Mouse (Mus musculus) liver, adult (tissue): Measurements from ENCODE around the gene Shroom3.

Source experiments
- GATA4 ChIP-seq: IDR thresholded peaks from 2 replicates; pipeline ENCODE4 v1.6.1; 2014; ENCODE audit warnings: mild to moderate bottlenecking, low read length; ENCODE audit not compliant: insufficient replicate concordance

Gene Shroom3

DNA sequence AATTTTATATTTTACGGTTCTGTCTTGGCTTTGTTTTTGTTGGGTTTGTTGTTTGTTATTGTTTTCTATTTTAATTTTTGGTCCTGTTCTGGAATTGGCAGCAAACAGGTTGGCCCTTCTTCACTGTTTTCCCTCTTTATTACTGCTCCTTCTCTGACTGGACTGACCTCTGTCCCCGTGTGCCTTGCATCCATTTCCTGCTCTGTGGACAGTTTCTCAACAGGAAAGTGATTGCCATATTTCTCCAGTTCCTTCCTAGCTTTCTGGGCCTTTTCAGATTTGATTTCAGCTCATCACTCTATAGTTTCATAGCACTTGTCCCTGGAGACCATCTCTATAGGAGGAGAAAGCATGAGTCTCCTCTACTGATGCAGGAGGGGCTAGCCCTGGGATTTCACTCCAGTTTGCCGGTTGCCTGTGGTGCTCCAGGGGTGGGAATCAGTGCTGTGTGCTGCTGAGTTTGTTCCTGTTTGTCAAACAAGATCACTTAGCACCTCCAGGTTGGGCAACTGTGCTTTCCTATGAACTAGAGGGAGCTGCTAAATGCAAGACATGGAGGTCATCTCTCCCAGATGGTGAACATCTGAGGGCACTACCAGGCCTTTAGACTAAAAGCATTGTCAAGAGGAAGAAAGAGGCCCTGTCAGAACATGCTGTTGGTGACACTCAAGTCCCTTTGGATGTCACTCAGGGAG is 34.6 kb downstream of the Shroom3 start:
- no peak for TF ChIP-seq GATA4

DNA sequence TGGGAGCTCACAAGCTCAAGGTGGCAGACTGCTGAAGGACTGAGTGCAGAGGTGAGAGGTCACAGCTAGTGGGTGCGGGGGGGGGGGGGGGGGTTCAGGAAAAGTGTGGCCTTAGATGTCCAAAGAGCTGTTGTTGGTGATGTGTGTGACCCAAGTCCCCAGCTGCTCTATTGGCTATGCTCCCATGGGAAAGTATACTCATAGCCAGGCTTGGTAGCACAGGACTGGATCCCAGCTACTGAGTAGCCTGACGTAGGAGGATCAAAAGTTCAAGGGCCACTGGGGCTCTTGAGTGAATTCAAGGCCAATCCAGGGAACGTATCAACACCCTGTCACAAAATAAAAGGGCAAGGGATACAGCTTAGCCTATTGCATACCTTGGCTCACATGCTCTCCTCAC is 35.6 kb downstream of the Shroom3 start:
- TF ChIP-seq GATA4, result no peak

DNA sequence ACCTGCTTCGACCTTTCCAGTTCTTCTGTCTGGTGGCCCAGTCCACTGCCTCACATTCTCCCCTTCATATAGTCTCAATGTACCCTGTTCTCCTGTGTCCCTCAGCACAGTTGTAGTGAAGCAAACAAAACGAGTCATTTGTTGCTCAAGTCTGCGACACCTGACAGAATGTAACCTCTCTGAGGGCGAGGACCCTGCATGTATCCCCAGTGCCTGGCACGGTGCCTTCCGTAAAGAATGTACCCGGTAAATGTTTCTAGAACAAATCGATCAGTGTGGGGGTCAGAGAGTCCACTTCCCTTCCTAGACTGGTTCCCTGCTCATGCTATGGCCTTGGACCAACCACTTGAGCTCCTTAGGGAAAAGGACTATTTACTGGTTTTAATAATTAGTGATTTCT is 38.4 kb downstream of the Shroom3 start:
- TF ChIP-seq GATA4, result no peak

DNA sequence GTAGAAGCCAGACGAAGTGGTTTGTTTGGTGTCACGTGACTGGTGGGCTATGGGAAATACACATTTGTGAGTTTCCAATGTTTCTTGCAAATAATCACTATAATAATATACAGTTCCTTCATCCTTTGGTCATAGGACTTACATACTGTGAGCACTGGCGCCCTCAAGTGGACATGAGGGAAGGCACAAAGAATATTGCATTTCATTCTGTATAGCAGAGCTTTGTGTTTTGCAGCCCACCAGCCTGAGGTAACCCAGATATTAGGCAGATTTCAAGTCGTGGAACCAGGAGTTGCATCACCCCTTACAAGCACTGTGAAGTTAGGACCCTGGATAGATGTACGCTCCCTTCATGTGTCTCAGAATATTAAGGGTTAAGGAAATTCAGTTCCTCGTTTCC is 42.7 kb downstream of the Shroom3 start:
- TF ChIP-seq GATA4, result no peak

DNA sequence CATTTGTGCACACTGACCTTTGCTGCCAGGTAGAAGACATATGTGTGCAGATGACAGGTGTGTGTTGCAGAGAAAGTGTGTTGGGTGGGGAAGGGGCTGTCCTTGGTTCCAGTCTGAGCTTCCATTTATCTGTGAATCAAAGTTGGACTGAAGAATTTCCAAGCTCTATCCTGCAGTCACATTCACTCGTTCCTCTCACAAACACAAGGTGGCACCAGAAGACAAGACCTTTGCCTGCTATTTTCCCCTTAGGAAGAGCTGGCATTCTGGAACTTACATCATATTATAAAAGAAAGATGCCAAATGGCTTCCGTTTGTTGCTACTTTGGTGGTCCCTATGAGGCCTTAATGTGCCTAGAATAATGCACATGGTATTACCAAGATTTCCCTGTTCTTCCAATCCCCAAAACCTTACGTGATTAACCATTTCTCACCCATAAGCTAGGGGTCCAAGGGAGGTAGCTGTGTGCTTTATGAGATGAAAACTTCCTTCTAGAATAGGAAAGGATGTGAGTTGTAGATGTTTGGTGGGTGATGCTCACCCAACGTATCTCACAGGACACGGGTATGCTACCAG is 45.1 kb downstream of the Shroom3 start:
- TF ChIP-seq GATA4, result no peak

DNA sequence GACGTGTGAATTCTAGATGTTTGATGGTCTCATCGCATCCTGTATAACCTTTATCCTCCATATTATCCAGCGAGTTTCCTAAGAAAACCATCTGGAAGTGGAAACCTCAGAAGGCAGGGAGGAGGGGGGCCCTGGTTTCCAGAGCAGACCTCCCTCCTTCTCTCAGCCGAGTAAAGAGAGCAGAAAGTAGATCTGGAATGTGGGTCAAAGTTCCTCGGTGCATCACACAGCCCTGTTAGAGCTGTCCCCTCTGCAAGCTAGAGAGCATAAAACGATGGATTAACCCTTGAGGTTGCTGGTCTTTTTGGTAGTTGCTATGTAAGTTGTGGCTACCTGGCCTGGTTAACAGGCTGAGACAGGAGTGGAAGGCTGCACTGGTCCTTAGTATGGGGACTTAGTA is 46.0 kb downstream of the Shroom3 start:
- no peak for TF ChIP-seq GATA4

DNA sequence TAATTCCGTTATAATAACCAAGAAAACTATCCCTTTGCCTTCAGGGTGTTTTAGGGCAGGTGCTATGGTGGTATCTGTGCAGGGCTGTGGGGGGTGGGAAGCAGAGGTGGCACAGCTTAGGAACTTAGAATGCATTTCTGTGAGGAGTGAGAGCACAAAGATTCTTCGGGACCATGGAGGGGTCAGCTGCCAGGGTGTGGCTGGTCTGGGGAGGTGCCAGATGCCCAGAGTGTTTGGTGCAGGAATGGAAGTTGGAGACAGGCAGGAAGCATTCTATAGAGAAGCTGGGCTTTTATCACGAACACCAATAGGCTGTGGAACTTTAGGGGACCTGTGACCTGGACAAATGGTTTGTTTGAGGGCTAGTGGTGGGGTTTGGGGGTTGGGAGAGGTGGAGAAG is 58.6 kb downstream of the Shroom3 start:
- TF ChIP-seq GATA4, result no peak

DNA sequence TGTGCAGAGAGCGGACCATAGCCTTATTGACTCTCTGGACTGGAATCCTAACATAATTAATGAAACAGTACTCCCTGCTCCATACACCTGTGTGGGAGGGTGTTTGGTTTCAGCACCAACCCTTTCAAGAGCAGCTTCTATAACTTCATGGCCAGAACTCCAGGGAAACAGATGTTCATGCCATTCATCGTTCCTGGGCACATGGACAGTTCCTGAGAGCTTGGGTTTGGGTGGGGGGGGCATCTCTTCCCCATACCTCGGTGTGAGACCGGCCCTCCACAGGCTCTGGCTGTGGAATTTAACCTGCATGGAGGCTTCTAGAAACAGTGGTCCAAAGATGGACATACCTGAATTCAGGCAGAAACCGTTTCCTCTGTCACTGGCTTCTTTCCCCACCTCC is 59.5 kb downstream of the Shroom3 start:
- TF ChIP-seq GATA4, result no peak

DNA sequence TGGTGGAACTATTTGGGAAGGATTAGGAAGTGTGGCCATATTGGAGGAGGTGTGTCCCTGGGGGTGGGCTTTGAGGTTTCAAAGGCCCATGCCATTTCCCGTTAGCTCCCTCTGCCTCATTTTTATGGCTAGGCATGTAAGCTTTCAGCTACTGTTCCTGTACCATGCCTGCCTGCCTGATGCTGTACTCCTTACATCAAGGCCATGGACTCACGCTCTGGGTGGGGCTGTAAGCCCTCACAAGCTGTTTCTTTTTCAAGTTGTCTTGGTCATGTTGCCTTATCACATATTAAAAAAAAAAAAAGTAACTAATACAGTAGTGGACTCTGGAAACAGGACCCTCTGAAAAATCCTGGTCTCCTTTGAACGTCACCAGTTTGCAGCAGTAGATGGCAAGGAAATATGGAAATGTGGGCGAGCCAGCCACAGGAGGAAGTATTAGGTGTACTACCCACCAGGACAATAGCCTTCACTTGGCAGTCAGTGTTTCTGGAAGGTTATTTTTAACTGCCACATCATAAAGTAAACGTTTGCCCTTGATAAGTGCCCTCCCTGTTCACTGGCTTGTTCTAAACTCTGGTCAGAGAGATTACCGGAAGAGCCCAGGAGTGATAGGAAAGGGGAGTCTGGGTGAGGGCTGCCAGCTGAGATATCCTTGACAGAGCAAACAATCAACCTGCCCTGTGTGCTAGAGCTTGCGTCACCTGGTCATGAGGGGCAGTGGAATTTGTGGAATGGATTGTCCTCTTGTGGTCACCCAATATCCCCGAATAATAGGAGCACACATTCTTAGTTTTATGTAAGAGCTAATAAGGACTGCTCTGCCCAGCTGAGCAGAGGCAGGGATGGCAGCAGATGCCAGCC is 62.4 kb downstream of the Shroom3 start:
- TF ChIP-seq GATA4, result peak; percentile 71; the same call in 1 of the 2 replicates

DNA sequence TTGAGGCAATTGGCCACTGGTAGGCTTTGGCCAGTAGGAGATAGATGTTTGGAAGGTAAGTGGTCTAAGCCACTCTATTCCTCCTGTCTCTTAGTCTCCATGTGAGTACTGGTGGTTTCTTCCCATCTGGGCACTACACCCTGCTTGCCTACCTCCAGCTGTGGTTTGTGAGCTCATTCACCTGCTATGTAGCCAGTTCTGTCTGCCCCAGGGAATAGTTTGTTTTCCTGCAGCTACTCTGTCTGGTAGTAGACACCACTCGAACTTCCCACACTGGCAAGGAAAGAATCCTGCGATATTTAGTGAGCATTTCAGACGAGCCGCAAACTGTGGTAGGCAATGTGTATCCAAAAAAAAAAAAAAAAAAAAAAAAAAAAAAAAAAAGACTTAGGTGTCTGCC is 68.3 kb downstream of the Shroom3 start:
- no peak for TF ChIP-seq GATA4

DNA sequence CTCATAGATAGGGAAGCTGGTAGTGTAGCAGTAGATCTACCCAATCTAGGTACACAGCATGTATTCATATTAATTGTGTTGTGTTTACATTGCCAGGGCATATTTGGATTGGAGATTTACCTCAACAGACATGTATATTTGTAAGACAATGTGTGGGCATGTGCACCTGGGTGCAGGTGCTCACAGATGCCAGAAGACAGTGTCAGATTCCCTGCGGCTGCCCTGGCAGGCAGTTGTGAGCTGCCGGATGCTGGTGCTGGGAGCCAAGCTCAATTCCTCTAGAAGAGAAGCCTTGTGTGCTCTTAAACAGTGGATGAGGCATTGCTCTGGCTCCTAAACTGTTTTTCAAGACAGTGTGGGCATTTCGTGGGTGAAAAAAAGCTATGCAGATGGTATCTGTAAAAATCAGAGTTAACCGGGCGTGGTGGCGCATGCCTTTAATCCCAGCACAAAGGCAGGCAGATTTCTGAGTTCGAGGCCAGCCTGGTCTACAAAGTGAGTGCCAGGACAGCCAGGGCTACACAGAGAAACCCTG is 72.1 kb downstream of the Shroom3 start:
- TF ChIP-seq GATA4, result no peak

DNA sequence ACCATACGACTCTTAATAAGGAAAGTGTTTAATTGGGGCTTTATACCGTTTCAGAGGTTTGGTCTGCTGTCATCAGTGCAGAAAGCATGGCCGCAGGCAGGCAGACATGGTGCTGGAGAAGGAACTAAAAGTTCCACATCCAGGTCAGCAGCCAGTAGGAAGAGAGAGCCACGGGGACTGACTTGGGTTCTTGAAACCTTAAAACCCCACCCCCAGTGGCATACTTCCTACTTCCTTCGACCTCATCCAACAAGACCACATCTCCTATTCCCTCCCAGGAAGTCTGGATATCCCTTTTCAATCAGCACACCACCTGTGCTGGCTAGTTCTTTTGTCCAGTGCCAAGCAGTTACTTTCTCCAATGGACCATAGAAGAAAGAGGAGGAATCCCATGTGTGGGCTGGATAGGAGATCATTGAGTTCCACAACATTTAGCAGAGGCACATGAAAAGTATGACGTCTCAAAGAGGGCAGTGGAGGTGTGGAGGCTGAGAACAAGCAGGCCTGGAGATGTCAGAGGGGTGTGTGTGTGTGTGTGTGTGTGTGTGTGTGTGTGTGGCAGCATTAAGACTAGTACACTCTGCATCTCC is 76.0 kb downstream of the Shroom3 start:
- no peak for TF ChIP-seq GATA4

DNA sequence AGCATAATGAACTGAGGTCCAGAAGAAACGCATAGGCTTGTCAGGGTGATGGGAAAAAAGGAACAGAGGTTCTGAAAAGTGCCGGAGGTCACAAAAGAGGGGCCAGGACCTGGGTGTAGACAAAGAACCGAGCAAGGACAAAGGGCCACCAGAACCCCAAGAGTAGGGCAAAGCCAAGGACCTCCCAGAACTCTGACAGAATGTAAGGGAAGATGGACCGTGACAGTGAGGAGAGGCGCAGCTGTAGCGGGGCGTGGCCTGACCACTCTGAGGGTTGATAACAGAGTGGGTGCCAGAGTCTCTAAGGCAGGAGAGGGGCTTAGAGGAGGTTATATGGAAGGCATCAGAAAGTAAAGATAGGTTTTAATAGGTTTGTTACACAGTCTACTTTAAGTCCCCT is 77.3 kb downstream of the Shroom3 start:
- TF ChIP-seq GATA4, result no peak

DNA sequence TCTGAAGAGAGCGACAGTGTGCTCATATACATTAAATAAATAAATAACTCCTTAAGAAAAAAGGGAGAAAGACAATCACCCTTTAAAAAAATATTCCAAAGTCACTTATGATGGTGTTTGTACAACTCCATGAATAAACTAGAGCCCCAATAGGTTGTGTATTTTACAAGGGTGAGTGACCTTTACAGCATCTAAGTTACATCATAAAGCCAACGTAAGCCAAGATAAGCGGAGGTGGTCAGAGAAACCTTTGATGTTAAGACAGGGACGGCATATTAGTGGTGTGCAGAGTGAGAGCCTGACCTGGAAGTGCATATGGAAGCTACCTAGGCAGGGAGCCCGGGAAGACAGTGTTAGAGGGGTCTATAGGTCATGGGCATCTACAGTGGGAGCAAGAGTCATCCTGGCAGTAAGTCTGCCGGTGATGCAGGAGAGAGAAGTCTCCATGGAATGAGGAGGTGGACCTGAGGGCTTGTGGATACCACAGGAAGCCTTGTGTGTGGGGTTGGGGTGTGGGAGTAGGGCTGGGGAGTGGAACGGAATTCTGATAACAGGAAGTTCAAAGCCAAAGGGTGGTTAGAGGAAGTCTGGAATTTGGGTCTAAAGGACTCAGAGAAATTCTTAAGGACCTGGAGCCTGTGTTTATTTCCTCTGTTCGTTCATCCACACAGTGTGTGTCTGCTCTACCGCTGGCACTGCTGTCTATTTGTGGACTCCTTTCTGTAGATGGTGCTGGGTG is 78.5 kb downstream of the Shroom3 start:
- no peak for TF ChIP-seq GATA4

DNA sequence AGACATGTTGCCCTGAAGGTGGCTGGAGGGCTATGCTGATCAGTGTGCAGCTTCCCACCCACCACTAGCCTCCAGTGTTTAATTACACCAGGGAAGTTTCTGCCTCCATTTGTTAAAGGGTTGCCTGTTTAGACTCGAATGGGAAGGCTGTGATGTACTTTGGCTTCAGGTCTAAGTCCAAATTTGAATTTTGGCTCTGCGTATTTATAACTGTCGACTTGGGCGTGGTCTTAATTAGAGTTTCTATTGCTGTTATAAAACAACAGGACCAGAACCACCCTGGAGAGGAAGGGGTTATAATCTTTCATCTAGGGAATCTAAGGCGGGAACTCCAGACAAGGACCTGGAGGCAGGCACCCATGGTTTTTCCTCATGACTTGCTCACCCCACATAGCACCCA is 79.2 kb downstream of the Shroom3 start:
- no peak for TF ChIP-seq GATA4
